Mouse (Mus musculus) bone marrow, adult 2 months (tissue): Measurements from ENCODE around the gene Rplp0. TPM values are rescaled to one million over a fixed set of nuclear protein-coding genes. Genes with fewer than 3 reads are reported as not detected.

Source experiments
- H3K27ac ChIP-seq: fragments of 200-500 bp; 2 replicates; pipeline ENCODE4 v1.5.1; 2012; ENCODE audit warnings: low read depth, mild to moderate bottlenecking, control low read depth, inconsistent platforms, low read length; ENCODE audit not compliant: control insufficient read depth, poor library complexity, insufficient read depth
- H3K4me1 ChIP-seq: fragments of 200-500 bp; 2 replicates; pipeline ENCODE4 v1.6.1; 2011; ENCODE audit warnings: low read length; ENCODE audit not compliant: control insufficient read depth, insufficient read depth
- H3K4me3 ChIP-seq: fragments of 200-500 bp; replicated peaks from 2 replicates; pipeline ENCODE3; 2011; ENCODE audit warnings: mild to moderate bottlenecking, low read depth, low read length, control low read depth; ENCODE audit not compliant: control insufficient read depth
- CTCF ChIP-seq: fragments of 200-500 bp; IDR thresholded peaks from 2 replicates; pipeline ENCODE4 v1.5.1; 2011; ENCODE audit warnings: low read length, control low read depth; ENCODE audit not compliant: control insufficient read depth, insufficient read depth
- POLR2A ChIP-seq: fragments of 200-500 bp; IDR thresholded peaks from 2 replicates; pipeline ENCODE4 v1.6.1; 2011; ENCODE audit warnings: low read depth, mild to moderate bottlenecking, control low read depth, low read length, borderline replicate concordance; ENCODE audit not compliant: control insufficient read depth
- WGBS: fragments of 180-500 bp; shearing (Covaris S2); methylation state at CpG from one replicate; pipeline ENCODE4 v1.1.7; 2018; 5-methylcytosine and 5-hydroxymethylcytosine counted together
- polyA plus RNA-seq: library from polyadenylated mRNA; stranded (reverse); fragments of >200 nt; gene quantifications from 2 replicates; pipeline ENCODE4 v1.2.4, GENCODE M21; 2011; ENCODE audit warnings: low replicate concordance; ENCODE audit not compliant: missing spikeins, insufficient read depth, insufficient read length

The Rplp0 gene
- polyA plus RNA-seq, 1 experiment, result 1,167 TPM

GRCm38 (mm10) chr5:115524471-115524870, 34.8 kb upstream of the Rplp0 start:
- Histone ChIP-seq H3K4me1 (peaks cover 14% of the 10 kb centered on the region), H3K27ac (no peak overlapping the region), H3K4me3 (no peak overlapping the region)
- 62% methylated on average over 12 of the region's 12 CpGs for WGBS
- TF ChIP-seq POLR2A (no peak), CTCF (no peak)

- Histone ChIP-seq H3K4me1 (peaks cover 18% of the 10 kb centered on the region), H3K27ac (no peak overlapping the region), H3K4me3 (no peak overlapping the region)
- TF ChIP-seq POLR2A (no peak), CTCF (no peak)
- WGBS, result 87% methylated on average over 4 of the region's 4 CpGs
Observed at GRCm38 (mm10) chr5:115525416-115525815, 33.9 kb upstream of the Rplp0 start.

DNA sequence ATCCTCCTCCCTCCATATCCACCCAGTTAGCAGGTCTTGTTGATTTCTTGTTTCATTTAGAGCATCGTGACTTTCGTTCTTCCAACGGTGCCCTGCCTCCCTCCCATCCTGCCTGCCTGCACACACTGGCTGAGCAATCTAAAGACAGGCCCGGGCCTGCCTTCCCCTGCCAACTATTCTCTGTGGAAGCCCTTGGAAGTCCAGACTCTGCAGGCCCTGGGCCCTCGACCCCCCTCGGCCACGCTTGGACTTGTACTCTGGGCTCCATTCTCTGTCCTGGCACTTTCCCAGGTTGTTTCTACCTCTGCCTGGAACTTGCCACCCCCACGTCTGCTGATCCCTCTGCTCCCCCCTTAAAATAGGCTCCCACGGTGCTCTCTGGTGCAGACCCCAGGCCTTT, 33.3 kb upstream of the Rplp0 start:
- Histone ChIP-seq H3K4me3 (no peak overlapping the region), H3K27ac (no peak overlapping the region), H3K4me1 (peaks cover 17% of the 10 kb centered on the region)
- 90% methylated on average over 9 of the region's 9 CpGs for WGBS
- TF ChIP-seq POLR2A, result no peak
- TF ChIP-seq CTCF, result no peak

DNA sequence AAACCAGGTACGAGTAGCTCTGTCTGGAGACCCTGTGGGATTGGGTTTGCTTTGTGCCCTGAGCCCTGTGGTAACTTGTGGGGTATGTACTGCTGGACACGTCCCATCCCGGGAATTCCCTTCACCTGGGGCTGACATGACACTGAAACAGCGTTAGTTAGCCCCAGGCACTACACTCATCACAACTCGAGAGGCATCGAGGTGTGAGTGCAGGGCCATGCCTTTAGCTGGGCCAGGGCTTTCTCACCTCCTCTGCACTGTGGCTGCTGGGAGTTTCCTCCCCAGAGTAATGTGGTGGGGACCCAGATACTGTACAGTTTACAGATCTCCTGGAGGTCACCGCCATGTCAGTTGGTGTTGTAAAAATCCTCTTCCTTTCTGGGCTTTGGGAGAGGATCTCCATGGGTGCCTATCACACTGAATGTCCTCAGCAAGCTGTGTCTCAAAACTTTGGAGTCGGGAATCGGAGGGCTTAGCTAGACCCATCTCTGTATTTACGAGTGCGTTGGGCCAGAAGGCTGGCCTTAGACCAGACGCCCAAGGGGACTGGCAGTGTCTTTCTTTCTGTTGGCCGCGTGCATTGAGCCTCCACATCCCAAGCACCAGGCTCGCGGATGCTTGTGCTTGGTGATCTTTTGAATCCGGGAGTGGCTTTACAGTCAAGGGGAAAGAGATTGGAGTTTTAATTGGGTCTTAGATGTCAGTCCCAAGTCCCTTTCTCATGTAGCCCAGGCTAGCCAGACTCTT, 32.6 kb upstream of the Rplp0 start:
- TF ChIP-seq CTCF (no peak), POLR2A (no peak)
- WGBS, result 83% methylated on average over 17 of the region's 17 CpGs
- H3K4me3 ChIP-seq, result no peak overlapping the region
- no peak overlapping the region for H3K27ac ChIP-seq
- peaks cover 19% of the 10 kb centered on the region for H3K4me1 ChIP-seq

- WGBS, result 69% methylated on average over 5 of the region's 5 CpGs
- Histone ChIP-seq H3K4me1 (peaks cover 23% of the 10 kb centered on the region), H3K4me3 (no peak overlapping the region), H3K27ac (no peak overlapping the region)
- no peak for TF ChIP-seq CTCF
- TF ChIP-seq POLR2A, result no peak
Observed at GRCm38 (mm10) chr5:115528128-115528527, 31.1 kb upstream of the Rplp0 start.

GRCm38 (mm10) chr5:115529364-115529741, 29.9 kb upstream of the Rplp0 start:
- peaks cover 23% of the 10 kb centered on the region for H3K4me1 ChIP-seq
- TF ChIP-seq POLR2A (no peak), CTCF (no peak)
- no peak overlapping the region for H3K4me3 ChIP-seq
- H3K27ac ChIP-seq, result peak overlapping the region; percentile 74
- WGBS, result 56% methylated on average over 8 of the region's 8 CpGs

DNA sequence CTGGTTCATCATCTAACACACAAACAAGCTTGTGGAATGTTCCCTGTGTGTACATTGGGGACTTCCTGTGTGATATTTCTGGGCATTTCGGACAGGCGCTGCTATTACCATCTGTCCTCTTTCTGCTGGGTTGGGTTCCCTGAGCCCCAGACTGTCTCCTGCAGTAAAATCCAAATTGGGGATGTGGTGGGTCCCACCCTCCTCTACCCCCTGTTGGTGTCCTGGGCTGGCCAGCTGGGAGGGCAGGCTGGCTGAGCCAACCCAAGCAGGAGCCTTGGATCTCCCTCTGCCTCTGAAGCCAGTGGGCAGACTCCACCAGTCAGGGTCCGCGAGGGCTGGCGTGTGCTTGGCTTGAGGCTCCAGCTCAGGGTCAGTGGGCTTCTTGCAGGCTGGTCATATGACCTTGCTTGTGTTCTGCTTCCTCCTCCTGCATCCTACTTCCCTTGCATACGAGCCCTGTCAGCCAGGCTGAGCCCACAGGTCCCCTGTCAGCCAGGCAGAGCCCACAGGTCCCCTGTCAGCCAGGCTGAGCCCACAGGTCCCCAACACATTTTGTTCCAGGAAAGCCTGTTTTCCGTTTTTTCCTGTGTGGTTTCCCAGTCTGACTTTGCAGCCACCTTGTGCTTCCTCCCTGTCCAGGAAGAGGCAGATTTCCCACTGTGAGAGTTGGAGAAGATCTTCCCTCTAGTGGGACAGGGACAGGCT, 29.4 kb upstream of the Rplp0 start:
- no peak overlapping the region for H3K4me3 ChIP-seq
- peak overlapping the region; percentile 74 for H3K27ac ChIP-seq
- 0 out of 2 replicates have a peak, but pooled peaks have one; percentile 21 for TF ChIP-seq POLR2A
- TF ChIP-seq CTCF, result no peak
- H3K4me1 ChIP-seq, result peaks cover 20% of the 10 kb centered on the region
- WGBS, result 11% methylated on average over 7 of the region's 7 CpGs

- TF ChIP-seq POLR2A, result no peak
- no peak for TF ChIP-seq CTCF
- H3K4me3 ChIP-seq, result no peak overlapping the region
- WGBS, result 3% methylated on average over 8 of the region's 8 CpGs
- H3K27ac ChIP-seq, result peak overlapping the region; percentile 74
- H3K4me1 ChIP-seq, result peaks cover 20% of the 10 kb centered on the region
Observed at GRCm38 (mm10) chr5:115530447-115530809, 28.8 kb upstream of the Rplp0 start.
